Mouse (Mus musculus) layer of hippocampus, postnatal 36 days (tissue): ENCODE data around the gene Mtx1. TPM values are rescaled to one million over a fixed set of nuclear protein-coding genes. Genes with fewer than 3 reads are reported as not detected.

Source experiments
- microRNA-seq, 2 experiments: library from miRNA; unstranded; fragments of <30 nt; microRNA quantifications; one replicate each; pipeline ENCODE4 v1.2.0; 2021
- total RNA-seq, 2 experiments: library from RNA; stranded (reverse); gene quantifications; 2 replicates each; pipeline ENCODE4 v1.2.3; 2021

Gene Mtx1
- total RNA-seq, 2 experiments from 2014 or later: 89.5 to 93.8 TPM

Small RNA genes within 50 kb of the gene (microRNA-seq; reads per million reads assigned to microRNA genes)
- gene Mir92b: 5,860 to 9,987 reads per million in 2 experiments

Other genes with a start within 250 kb of the Mtx1 start
- 100 to 1,000 TPM; 129 to 137 TPM for gene Rusc1, start 133.8 kb downstream of the Mtx1 start, total RNA-seq
- gene Gm43738, start 126.0 kb downstream of the Mtx1 start, total RNA-seq: not detected
- gene Fdps, start 125.1 kb downstream of the Mtx1 start, total RNA-seq: 10 to 100 TPM; 78.8 to 80.0 TPM
- gene Pklr, start 90.9 kb downstream of the Mtx1 start, total RNA-seq: not detected
- 10 to 100 TPM; 11.8 to 12.1 TPM for gene Hcn3, start 66.9 kb downstream of the Mtx1 start, total RNA-seq
- 10 to 100 TPM; 52.0 to 53.4 TPM for gene Clk2, start 62.3 kb downstream of the Mtx1 start, total RNA-seq
- 10 to 100 TPM; 66.8 to 71.9 TPM for gene Scamp3, start 49.6 kb downstream of the Mtx1 start, total RNA-seq
- gene Fam189b, start 43.9 kb downstream of the Mtx1 start, total RNA-seq: 10 to 100 TPM; 57.8 to 71.0 TPM
- gene Gba, start 24.2 kb downstream of the Mtx1 start, total RNA-seq: 10 to 100 TPM; 57.0 to 61.9 TPM
- 10 to 100 TPM; 37.7 to 38.1 TPM for gene Thbs3, start 11.9 kb downstream of the Mtx1 start, total RNA-seq
- gene Muc1, start 2.0 kb upstream of the Mtx1 start, total RNA-seq: 1 to 10 TPM in 1 of 2 experiments, under 1 TPM in 1; 0.61 to 1.0 TPM
- gene Krtcap2, start 18.9 kb upstream of the Mtx1 start, total RNA-seq: 10 to 100 TPM; 71.4 to 86.2 TPM
- gene Trim46, start 19.2 kb upstream of the Mtx1 start, total RNA-seq: 10 to 100 TPM; 86.7 to 93.7 TPM
- 10 to 100 TPM; 50.4 to 65.2 TPM for gene Dpm3, start 32.3 kb upstream of the Mtx1 start, total RNA-seq
- 10 to 100 TPM; 44.0 to 47.1 TPM for gene Slc50a1, start 43.5 kb upstream of the Mtx1 start, total RNA-seq
- 1 to 10 TPM; 8.8 to 9.9 TPM for gene Efna1, start 54.1 kb upstream of the Mtx1 start, total RNA-seq
- 10 to 100 TPM; 67.0 to 69.9 TPM for gene Efna3, start 95.9 kb upstream of the Mtx1 start, total RNA-seq
- under 1 TPM; 0.56 to 0.62 TPM for gene Efna4, start 110.9 kb upstream of the Mtx1 start, total RNA-seq
- 100 to 1,000 TPM; 108 to 123 TPM for gene Adam15, start 122.9 kb upstream of the Mtx1 start, total RNA-seq
- under 1 TPM in 1 of 2 experiments, not detected in 1; 0.43 TPM for gene Dcst2, start 134.9 kb upstream of the Mtx1 start, total RNA-seq
- gene Dcst1, start 138.2 kb upstream of the Mtx1 start, total RNA-seq: not detected
- gene Zbtb7b, start 167.7 kb upstream of the Mtx1 start, total RNA-seq: 10 to 100 TPM; 15.1 to 16.1 TPM
- gene Lenep, start 175.7 kb upstream of the Mtx1 start, total RNA-seq: 1 to 10 TPM; 4.6 to 6.3 TPM
- gene Flad1, start 184.8 kb upstream of the Mtx1 start, total RNA-seq: 10 to 100 TPM; 35.8 to 39.2 TPM
- gene Cks1b, start 191.3 kb upstream of the Mtx1 start, total RNA-seq: 1 to 10 TPM; 3.1 TPM
- 10 to 100 TPM; 12.1 to 12.4 TPM for gene Shc1, start 191.4 kb upstream of the Mtx1 start, total RNA-seq
- 10 to 100 TPM; 59.4 to 64.8 TPM for gene Pygo2, start 203.1 kb upstream of the Mtx1 start, total RNA-seq
- 10 to 100 TPM; 38.3 to 43.4 TPM for gene Pbxip1, start 209.6 kb upstream of the Mtx1 start, total RNA-seq
- 10 to 100 TPM; 28.3 to 28.4 TPM for gene Pmvk, start 227.5 kb upstream of the Mtx1 start, total RNA-seq